Mouse (Mus musculus): ENCODE measurements around the gene Rerg.

DNA sequence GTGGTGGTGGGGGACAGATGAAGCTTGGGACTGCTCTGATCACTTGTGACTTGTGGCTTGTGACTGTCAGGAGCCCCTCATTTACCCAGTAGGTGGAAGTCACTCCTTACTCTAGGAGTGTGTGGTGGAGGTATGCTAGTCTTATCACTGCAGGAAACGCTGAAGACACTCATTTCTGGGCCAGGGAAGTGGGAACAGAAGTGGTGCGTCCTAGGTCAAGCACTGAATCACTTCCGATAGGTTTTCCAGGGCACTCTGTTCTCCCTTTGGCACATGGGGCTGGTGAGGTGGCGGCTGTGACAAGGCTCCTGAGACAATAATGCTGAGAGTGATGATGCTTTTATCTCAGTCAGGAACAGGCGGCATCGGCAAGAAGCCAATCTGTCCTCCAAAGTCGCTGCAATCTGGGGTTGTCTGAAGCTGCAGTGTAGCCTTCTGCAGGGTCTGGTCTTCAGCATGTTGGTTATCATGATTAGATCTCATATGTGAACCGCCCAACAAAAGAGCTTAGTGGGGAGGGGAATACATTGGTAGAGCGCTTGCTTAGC is 59.0 kb downstream of the Rerg start:
- no peak for TF ChIP-seq EP300 (optimal IDR thresholded peaks at IDR 0.05)
- no peak for TF ChIP-seq CTCF (IDR thresholded peaks at IDR 0.05; ENCODE audit: low read depth)

Measured in stomach, postnatal 0 days (tissue).